Mouse (Mus musculus) forebrain, embryonic 13.5 days (tissue): ENCODE data around the gene Fads2. TPM values are rescaled to one million over a fixed set of nuclear protein-coding genes. Genes with fewer than 3 reads are reported as not detected.

ENCODE experiments used
- ATAC-seq: fragments of 200-750 bp; cut with Nextera tagmentation; 2 replicates; pipeline ENCODE4 v1.8.0; 2017
- H3K27ac ChIP-seq: fragments of 300-500 bp; sonication (generic); 2 replicates; pipeline ENCODE4 v1.5.1; 2015; ENCODE audit warnings: inconsistent platforms, mild to moderate bottlenecking, moderate library complexity
- H3K27me3 ChIP-seq: fragments of 300-500 bp; sonication (generic); 2 replicates; pipeline ENCODE4 v1.6.1; 2015; ENCODE audit warnings: mild to moderate bottlenecking, inconsistent platforms
- H3K36me3 ChIP-seq: fragments of 300-500 bp; sonication (generic); 2 replicates; pipeline ENCODE4 v1.6.1; 2015; ENCODE audit warnings: mild to moderate bottlenecking, inconsistent platforms; ENCODE audit not compliant: poor library complexity, severe bottlenecking
- H3K4me1 ChIP-seq: fragments of 300-500 bp; sonication (generic); 2 replicates; pipeline ENCODE4 v1.6.1; 2015; ENCODE audit warnings: inconsistent platforms
- H3K4me2 ChIP-seq: fragments of 300-500 bp; sonication (generic); 2 replicates; pipeline ENCODE4 v1.6.1; 2015; ENCODE audit warnings: inconsistent platforms, mild to moderate bottlenecking, moderate library complexity
- H3K4me3 ChIP-seq: fragments of 300-500 bp; sonication (generic); 2 replicates; pipeline ENCODE4 v1.5.1; 2015; ENCODE audit warnings: mild to moderate bottlenecking, inconsistent platforms
- H3K9ac ChIP-seq: fragments of 300-500 bp; sonication (generic); 2 replicates; pipeline ENCODE4 v1.6.1; 2015; ENCODE audit warnings: mild to moderate bottlenecking, inconsistent platforms
- H3K9me3 ChIP-seq: fragments of 300-500 bp; sonication (generic); replicated peaks from 2 replicates; pipeline ENCODE4 v1.6.1; 2016; ENCODE audit warnings: inconsistent platforms
- WGBS: fragments of 180-500 bp; shearing (Covaris S2); methylation state at CpG from one replicate; pipeline ENCODE4 v1.1.7; 2015; 5-methylcytosine and 5-hydroxymethylcytosine counted together
- polyA plus RNA-seq: library from polyadenylated mRNA; unstranded; fragments of >200 nt; fragmentation: Nextera tagmentation; extraction: Ambion mirVana; gene quantifications from 2 replicates; pipeline ENCODE4 v1.2.1, GENCODE M21; 2015

The Fads2 gene
- polyA plus RNA-seq, 1 experiment from 2014 or later, result 134 TPM

DNA sequence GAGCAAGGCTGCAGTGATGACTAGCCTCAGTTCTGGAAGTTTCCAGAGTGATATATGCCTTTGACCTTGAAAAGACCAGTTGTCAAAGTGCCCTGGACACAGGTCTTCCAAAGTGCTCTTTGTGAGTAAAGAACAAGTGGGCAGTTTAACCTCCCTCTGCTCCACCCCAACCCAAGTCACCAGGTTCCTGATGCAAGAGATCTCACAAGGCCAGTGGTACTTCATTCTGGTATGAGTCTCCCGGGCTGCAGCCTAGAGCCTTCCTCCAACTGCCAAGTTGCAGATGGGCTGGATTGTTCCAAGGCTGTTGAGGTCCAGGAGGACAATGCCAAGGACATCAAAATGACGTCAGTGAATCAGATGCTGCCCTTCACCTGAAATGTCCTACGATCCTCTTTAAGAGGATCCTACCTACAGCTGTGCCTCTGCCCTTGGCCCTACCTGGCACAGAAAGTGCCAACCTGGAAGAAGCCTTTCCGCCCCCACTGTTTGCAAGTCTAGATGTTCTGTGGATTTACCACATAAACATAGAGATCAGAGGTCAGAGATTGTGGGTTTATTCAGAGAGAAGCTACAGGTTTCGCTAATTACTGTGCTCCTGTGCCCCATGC, 20.6 kb upstream of the Fads2 start:
- Histone ChIP-seq H3K4me2 (no peak overlapping the region), H3K36me3 (no peaks in the 10 kb centered on the region), H3K9me3 (no peaks in the 10 kb centered on the region), H3K27ac (no peak overlapping the region), H3K27me3 (no peaks in the 10 kb centered on the region), H3K9ac (no peak overlapping the region), H3K4me1 (no peaks in the 10 kb centered on the region), H3K4me3 (no peak overlapping the region)
- 90% methylated on average over 5 of the region's 5 CpGs for WGBS
- ATAC-seq, result no peak

DNA sequence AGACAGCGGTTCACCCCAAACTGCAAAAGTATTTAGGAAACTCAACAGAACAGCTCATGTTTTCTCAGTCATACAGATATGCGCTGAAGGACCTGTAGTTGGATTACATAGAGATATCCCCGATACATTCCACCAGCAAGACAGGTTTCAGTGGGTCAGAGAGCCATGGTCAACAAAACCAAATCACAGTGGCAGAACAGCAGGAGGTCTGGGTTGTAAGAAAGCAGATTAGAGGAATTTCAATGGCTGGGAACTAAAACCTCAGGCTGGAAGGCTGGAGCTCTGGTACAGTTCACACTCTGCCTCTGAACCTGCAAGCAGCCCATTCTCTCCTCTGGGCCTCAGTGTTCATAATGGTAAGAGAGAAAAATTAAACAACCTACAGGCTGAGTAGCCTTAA, 15.1 kb upstream of the Fads2 start:
- no peak overlapping the region for H3K27ac ChIP-seq
- no peaks in the 10 kb centered on the region for H3K9me3 ChIP-seq
- H3K4me2 ChIP-seq, result no peak overlapping the region
- no peaks in the 10 kb centered on the region for H3K27me3 ChIP-seq
- no peak overlapping the region for H3K9ac ChIP-seq
- no peak overlapping the region for H3K4me3 ChIP-seq
- WGBS, result 38% methylated on average over 3 of the region's 3 CpGs
- no peaks in the 10 kb centered on the region for H3K36me3 ChIP-seq
- no peak for ATAC-seq
- no peaks in the 10 kb centered on the region for H3K4me1 ChIP-seq

DNA sequence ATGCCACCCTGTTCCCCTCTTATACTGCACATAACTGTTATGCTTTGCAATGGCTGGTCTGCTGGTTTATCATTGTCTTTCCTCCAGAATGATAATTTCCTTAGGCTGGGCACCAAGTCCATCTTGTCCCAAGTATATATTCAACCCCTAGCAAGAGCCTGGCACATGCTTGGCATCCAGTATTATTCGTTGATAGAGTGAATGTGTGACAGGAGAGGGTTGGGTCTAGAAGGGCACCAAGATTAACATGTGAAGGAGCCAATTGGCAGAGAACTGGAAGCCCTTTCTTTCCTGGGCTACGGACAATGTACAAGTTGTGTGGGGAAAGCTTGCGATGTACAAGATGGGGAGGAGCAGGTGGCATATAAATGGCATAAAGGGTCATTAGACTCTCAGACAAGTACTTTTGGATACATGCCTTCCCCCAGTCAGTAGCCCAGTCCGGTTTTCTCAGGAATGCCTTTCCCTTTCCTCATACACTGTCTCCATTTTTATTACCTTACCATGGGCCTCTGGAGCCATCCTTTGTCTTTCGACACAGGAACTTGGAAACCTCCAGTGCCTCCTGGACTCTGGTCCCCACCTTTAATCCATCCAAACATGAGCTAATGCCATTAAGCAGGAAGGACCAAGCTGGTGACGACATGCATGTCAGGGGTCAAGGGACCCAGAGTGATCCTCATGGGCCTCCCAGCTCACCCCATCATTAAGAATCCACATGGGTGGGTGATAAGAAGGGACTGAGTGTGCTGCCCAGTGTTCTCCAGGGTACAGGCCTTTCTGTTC, 14.0 kb upstream of the Fads2 start:
- no peak overlapping the region for H3K4me2 ChIP-seq
- H3K4me3 ChIP-seq, result no peak overlapping the region
- H3K4me1 ChIP-seq, result no peaks in the 10 kb centered on the region
- H3K9ac ChIP-seq, result no peak overlapping the region
- no peaks in the 10 kb centered on the region for H3K27me3 ChIP-seq
- no peak for ATAC-seq
- H3K27ac ChIP-seq, result no peak overlapping the region
- no peaks in the 10 kb centered on the region for H3K36me3 ChIP-seq
- H3K9me3 ChIP-seq, result no peaks in the 10 kb centered on the region
- 79% methylated on average over 6 of the region's 6 CpGs for WGBS

DNA sequence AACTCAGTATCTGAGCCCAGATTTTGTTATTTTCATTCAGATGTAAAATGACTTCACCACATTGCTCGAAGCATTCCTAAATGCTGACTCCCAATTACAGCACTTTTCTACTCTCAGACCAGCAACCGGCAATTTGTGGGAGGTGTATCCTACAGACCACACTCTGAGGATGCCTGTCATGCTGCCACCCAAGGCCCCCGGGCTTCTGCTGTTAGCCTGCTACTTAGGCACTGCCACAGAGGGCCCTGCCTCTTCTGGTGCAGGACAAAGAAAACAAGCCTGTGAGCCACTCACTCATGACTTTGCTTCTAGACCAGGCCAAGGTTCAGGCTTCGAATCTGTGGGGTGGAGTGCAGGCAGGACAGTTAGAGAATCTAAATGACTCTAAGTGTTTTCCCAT, 11.4 kb upstream of the Fads2 start:
- H3K27ac ChIP-seq, result no peak overlapping the region
- H3K9me3 ChIP-seq, result no peaks in the 10 kb centered on the region
- H3K27me3 ChIP-seq, result no peaks in the 10 kb centered on the region
- no peaks in the 10 kb centered on the region for H3K4me1 ChIP-seq
- H3K4me2 ChIP-seq, result no peak overlapping the region
- H3K9ac ChIP-seq, result no peak overlapping the region
- no peak for ATAC-seq
- H3K36me3 ChIP-seq, result no peaks in the 10 kb centered on the region
- H3K4me3 ChIP-seq, result no peak overlapping the region
- 78% methylated on average over 4 of the region's 4 CpGs for WGBS

DNA sequence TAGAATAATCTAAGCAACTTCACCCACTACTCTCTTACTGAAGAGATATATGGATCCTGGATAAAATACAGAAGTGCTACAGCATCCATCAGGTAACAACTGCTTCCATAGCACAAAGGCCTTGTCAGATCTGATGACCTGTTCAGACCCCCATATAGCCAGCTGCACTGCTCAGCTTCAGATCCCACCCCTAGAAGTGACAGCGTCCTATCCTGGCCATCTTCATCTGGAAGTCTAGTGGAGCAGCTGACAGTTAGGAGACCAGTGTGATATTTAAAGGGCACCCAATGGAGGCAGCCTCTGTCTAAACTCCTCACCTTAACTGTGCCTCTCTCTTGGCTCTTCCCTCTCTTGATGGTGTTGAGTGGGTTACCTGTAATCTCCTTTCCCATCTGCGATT, 7.1 kb upstream of the Fads2 start:
- Histone ChIP-seq H3K27ac (no peak overlapping the region), H3K36me3 (no peaks in the 10 kb centered on the region), H3K4me1 (no peaks in the 10 kb centered on the region), H3K4me3 (no peak overlapping the region), H3K4me2 (no peak overlapping the region), H3K9me3 (no peaks in the 10 kb centered on the region), H3K27me3 (no peaks in the 10 kb centered on the region), H3K9ac (no peak overlapping the region)
- WGBS, result 92% methylated on average over 2 of the region's 2 CpGs
- ATAC-seq, result no peak

DNA sequence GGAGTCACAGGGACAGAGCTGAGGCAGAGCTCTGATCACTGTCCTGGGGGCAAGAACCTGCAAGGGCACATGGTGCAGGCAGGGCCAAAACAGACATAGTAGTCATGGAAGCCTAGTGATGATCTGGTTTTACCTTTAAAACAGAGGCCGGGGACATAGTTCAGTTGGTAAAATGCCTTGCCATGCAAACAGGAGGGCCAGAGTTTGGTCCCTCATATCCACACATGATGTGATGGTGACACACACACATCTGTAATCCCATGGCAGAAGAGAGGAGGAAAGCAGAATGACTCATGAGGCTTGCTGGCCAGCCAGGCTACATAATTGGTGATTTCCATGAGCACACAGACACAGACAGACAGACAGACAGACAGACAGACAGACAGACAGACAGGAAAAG, 6.6 kb upstream of the Fads2 start:
- no peaks in the 10 kb centered on the region for H3K4me1 ChIP-seq
- no peaks in the 10 kb centered on the region for H3K27me3 ChIP-seq
- no peak overlapping the region for H3K4me3 ChIP-seq
- no peak for ATAC-seq
- H3K9ac ChIP-seq, result no peak overlapping the region
- H3K4me2 ChIP-seq, result no peak overlapping the region
- 86% methylated on average over 1 of the region's 1 CpGs for WGBS
- H3K27ac ChIP-seq, result no peak overlapping the region
- H3K36me3 ChIP-seq, result no peaks in the 10 kb centered on the region
- no peaks in the 10 kb centered on the region for H3K9me3 ChIP-seq

DNA sequence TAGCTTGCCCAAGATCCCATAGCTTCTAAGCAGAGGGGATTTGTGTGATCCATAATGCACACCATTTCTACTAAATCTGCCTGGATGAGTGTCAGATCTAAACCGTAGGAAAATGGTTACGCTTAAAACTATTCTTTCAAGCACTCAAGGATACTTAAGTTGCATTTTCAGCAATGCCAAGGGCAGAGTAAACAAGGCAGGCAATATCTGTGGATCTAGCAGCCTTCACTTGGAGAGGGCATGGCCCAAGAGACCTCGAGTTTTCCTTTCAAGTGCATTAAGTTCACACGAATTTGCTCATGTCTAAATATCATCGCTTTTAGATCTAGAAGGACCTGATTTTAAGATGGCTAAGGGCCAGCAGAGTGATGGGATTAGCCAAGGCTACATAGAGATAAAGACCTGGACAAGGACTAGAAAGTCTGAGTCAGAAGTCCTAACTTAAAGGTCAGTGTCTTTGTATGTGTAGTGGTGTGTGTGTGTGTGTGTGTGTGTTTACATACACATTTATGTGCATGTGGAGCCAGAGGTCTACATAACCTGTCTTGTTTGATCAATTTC, 5.6 kb upstream of the Fads2 start:
- H3K9me3 ChIP-seq, result no peaks in the 10 kb centered on the region

DNA sequence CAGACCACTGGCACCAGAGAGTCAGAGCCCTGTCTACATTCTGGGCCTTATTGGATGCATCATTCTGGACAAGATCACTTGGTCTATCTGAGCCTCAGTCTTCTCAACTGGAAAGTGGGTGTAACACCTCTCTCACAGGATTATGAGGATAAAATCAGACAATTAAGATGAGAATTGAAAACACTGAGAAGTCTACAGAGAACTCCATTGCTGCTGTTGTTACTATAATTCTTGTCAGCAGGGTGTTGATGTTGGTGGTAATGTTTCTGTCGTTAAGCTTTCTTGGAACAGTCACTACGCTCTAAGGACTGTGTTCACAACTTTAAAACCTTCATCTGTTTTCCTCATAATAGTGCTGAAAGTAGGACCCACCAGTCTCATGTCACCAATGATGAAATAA, 5.1 kb upstream of the Fads2 start:
- no peak overlapping the region for H3K9ac ChIP-seq
- ATAC-seq, result no peak
- peaks cover 9% of the 10 kb centered on the region for H3K4me1 ChIP-seq
- no peaks in the 10 kb centered on the region for H3K36me3 ChIP-seq
- no peak overlapping the region for H3K27ac ChIP-seq
- 84% methylated on average over 2 of the region's 2 CpGs for WGBS
- H3K4me3 ChIP-seq, result no peak overlapping the region
- no peaks in the 10 kb centered on the region for H3K27me3 ChIP-seq
- H3K4me2 ChIP-seq, result no peak overlapping the region
- no peaks in the 10 kb centered on the region for H3K9me3 ChIP-seq

More for the DNA sequence above, 5.6 kb upstream of the Fads2 start:
- no peak overlapping the region for H3K27ac ChIP-seq
- H3K4me3 ChIP-seq, result no peak overlapping the region
- no peak for ATAC-seq
- H3K36me3 ChIP-seq, result no peaks in the 10 kb centered on the region
- peaks cover 8% of the 10 kb centered on the region for H3K4me1 ChIP-seq
- no peak overlapping the region for H3K4me2 ChIP-seq
- H3K9ac ChIP-seq, result no peak overlapping the region
- H3K27me3 ChIP-seq, result no peaks in the 10 kb centered on the region
- 87% methylated on average over 5 of the region's 5 CpGs for WGBS

DNA sequence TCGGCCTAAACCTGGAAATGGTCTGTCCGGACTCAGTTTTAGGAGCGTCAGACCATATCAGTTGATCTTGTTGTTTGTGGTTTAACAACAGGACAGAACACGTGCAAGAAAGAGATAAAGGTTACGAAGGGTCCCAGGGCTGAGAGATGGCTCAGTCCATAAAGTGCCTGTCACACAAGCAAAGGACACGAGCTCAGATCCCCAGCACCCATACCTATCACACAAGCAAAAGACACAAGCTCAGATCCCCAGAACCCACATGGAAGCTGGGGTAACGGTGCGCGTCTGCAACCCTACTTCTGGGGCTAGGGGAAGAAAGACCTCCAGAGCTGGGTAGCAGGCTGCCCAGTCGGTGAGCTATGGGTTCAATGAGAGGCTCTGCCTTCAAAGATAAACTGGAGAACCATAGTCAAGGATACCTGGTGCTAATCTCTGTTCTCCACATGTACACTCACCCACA, 3.5 kb upstream of the Fads2 start:
- Histone ChIP-seq H3K27ac (no peak overlapping the region), H3K4me3 (no peak overlapping the region), H3K4me1 (peaks cover 12% of the 10 kb centered on the region), H3K4me2 (no peak overlapping the region), H3K9ac (no peak overlapping the region), H3K36me3 (no peaks in the 10 kb centered on the region), H3K27me3 (no peaks in the 10 kb centered on the region), H3K9me3 (no peaks in the 10 kb centered on the region)
- WGBS, result 87% methylated on average over 10 of the region's 10 CpGs
- ATAC-seq, result no peak

DNA sequence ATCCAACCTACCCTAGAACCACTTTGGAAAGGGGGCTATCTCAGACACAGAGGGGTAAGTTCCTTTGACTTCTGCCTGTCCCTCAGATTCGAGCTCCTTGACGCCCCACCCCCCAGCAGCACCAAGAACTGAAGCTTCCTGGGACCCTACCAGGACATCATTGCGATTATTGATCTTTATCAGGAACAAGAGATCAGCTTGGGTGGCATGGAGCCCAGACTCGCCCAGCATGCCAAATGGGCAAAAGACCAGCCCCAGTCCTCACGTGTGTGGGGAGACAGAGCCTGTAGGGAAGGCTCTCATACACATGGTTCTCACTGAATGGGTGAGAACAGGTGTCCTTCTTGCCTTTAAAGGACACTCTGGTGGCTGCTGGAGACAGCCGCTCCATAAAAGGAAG, 2.7 kb upstream of the Fads2 start:
- Histone ChIP-seq H3K27me3 (no peaks in the 10 kb centered on the region), H3K27ac (no peak overlapping the region), H3K9me3 (no peaks in the 10 kb centered on the region), H3K36me3 (0 out of 2 replicates have a peak, but pooled peaks cover 1% of the 10 kb centered on the region), H3K9ac (no peak overlapping the region), H3K4me1 (peaks cover 20% of the 10 kb centered on the region), H3K4me2 (no peak overlapping the region), H3K4me3 (no peak overlapping the region)
- no peak for ATAC-seq
- 89% methylated on average over 6 of the region's 6 CpGs for WGBS

DNA sequence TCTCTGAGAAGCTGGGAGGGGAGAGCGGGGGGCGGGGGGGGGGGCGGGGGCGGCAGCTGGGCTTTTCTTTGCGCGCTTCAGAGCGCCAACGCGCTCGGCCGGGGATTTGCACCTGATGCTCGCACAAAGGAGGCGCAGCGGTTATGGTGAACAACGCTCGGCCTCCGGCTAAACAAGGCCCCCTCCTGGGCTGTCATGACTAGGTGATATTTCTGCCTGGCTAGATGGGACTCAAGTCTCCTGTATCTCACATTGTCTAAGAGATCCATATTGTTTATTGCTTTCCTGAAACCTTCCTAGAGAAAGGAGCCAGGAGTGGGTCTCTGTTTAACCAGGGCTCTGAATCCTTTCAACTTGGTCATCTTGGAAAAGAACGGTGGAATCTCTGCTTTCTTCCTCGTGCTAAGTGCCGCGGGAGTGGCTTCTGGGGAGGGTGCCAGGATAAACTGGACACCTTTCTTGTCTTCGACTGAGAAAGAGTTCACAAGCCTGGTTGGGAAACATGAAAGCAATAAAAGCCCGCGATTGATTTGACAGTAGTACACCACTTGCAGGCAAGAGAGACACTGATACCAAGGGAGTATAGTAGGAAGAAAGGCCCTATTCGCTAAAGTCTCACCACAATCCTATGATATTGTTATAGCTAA, 631 bp upstream of the Fads2 start:
- no peak; the same call in 1 of the 2 replicates for ATAC-seq
- 3% methylated on average over 21 of the region's 25 CpGs for WGBS
- no peaks in the 10 kb centered on the region for H3K9me3 ChIP-seq
- peak overlapping the region; percentile 92 for H3K9ac ChIP-seq
- H3K4me1 ChIP-seq, result peaks cover 41% of the 10 kb centered on the region
- no peaks in the 10 kb centered on the region for H3K27me3 ChIP-seq
- H3K4me3 ChIP-seq, result peak overlapping the region; percentile 85
- H3K4me2 ChIP-seq, result peak overlapping the region; percentile 90
- peaks cover 16% of the 10 kb centered on the region for H3K36me3 ChIP-seq
- peak overlapping the region; percentile 98 for H3K27ac ChIP-seq

DNA sequence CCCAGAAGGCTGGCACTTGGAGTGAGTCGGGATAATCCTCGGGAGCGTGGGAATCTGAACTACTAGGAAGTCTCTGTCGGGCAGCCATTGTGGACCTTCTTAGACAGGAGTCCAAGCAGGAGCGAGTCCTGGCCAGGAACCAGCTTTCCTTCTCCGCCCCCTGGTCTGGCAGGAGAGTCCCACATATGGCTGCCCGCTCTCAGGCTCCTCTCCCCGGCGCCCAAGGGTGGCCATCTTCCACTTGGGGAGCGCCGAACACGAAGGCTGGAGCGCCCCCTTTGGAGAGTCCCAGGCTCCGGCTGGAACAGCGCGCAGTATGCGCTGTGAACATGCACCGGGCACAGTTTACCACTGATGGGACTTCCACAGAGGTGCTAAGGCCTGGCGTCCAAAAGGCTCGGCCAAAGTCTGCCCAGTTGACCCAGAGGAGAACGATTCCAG, 895 bp downstream of the Fads2 start:
- Histone ChIP-seq H3K4me1 (peaks cover 56% of the 10 kb centered on the region), H3K4me3 (peak overlapping the region; percentile 85), H3K9me3 (no peaks in the 10 kb centered on the region), H3K4me2 (peak overlapping the region; percentile 90), H3K27me3 (no peaks in the 10 kb centered on the region), H3K36me3 (peaks cover 31% of the 10 kb centered on the region), H3K9ac (peak overlapping the region; percentile 92), H3K27ac (peak overlapping the region; percentile 98)
- under 1% methylated on average over 21 of the region's 21 CpGs for WGBS
- ATAC-seq, result peak; percentile 63
